Mouse (Mus musculus): ENCODE results near the gene Mcl1.

The Mcl1 gene

GRCm38 (mm10) chr3:95650276-95651032 is 8.1 kb upstream of the Mcl1 start:
- 44% methylated on average over 6 of the region's 6 CpGs for WGBS

GRCm38 (mm10) chr3:95651033-95651373 is 7.6 kb upstream of the Mcl1 start:
- 93% methylated on average over 3 of the region's 3 CpGs for WGBS

- WGBS, result 93% methylated on average over 16 of the region's 16 CpGs
Observed at GRCm38 (mm10) chr3:95651391-95652203, 7.0 kb upstream of the Mcl1 start.

- WGBS, result 67% methylated on average over 7 of the region's 7 CpGs
Observed at GRCm38 (mm10) chr3:95652204-95652811, 6.3 kb upstream of the Mcl1 start.

GRCm38 (mm10) chr3:95652871-95653270 is 5.7 kb upstream of the Mcl1 start:
- WGBS, result 55% methylated on average over 6 of the region's 6 CpGs

GRCm38 (mm10) chr3:95653473-95654034 is 5.0 kb upstream of the Mcl1 start:
- 26% methylated on average over 11 of the region's 11 CpGs for WGBS

- WGBS, result 95% methylated on average over 3 of the region's 3 CpGs
Observed at GRCm38 (mm10) chr3:95654371-95654770, 4.2 kb upstream of the Mcl1 start.

GRCm38 (mm10) chr3:95655437-95655836 is 3.2 kb upstream of the Mcl1 start:
- WGBS, result 77% methylated on average over 5 of the region's 5 CpGs

- WGBS, result 90% methylated on average over 3 of the region's 3 CpGs
Observed at GRCm38 (mm10) chr3:95657108-95657507, 1.5 kb upstream of the Mcl1 start.

- 82% methylated on average over 3 of the region's 3 CpGs for WGBS
Observed at GRCm38 (mm10) chr3:95657711-95658110, 877 bp upstream of the Mcl1 start.

GRCm38 (mm10) chr3:95658868-95659712 is 502 bp downstream of the Mcl1 start:
- under 1% methylated on average over 113 of the region's 113 CpGs for WGBS

- WGBS, result under 1% methylated on average over 8 of the region's 8 CpGs
Observed at GRCm38 (mm10) chr3:95659948-95660347, 1.4 kb downstream of the Mcl1 start.

GRCm38 (mm10) chr3:95660788-95661478 is 2.3 kb downstream of the Mcl1 start:
- WGBS, result 6% methylated on average over 2 of the region's 2 CpGs

GRCm38 (mm10) chr3:95661945-95662715 is 3.5 kb downstream of the Mcl1 start:
- WGBS, result 39% methylated on average over 7 of the region's 7 CpGs

- WGBS, result 52% methylated on average over 7 of the region's 7 CpGs
Observed at GRCm38 (mm10) chr3:95662724-95663449, 4.3 kb downstream of the Mcl1 start.

GRCm38 (mm10) chr3:95663486-95663885 is 4.9 kb downstream of the Mcl1 start:
- 77% methylated on average over 2 of the region's 2 CpGs for WGBS

GRCm38 (mm10) chr3:95663969-95664608 is 5.5 kb downstream of the Mcl1 start:
- WGBS, result 88% methylated on average over 3 of the region's 3 CpGs

- WGBS, result 89% methylated on average over 4 of the region's 4 CpGs
Observed at GRCm38 (mm10) chr3:95664940-95665352, 6.4 kb downstream of the Mcl1 start.
